Mouse (Mus musculus) natural killer cell, adult 2 months (primary cell): ENCODE measurements around the gene Rbmxl2.

ENCODE experiments used
- DNase-seq, 2 experiments: peaks; one replicate each; pipeline ENCODE4 v3.0.0; 2022; ENCODE audit warnings: low spot score in 2 of 2

Rbmxl2 gene

GRCm38 (mm10) chr7:107209204-107209860, at the start of gene Rbmxl2:
Gene Rbmxl2, plus strand, starts transcription at chr7:107209445.
- no peak for DNase-seq

DNA sequence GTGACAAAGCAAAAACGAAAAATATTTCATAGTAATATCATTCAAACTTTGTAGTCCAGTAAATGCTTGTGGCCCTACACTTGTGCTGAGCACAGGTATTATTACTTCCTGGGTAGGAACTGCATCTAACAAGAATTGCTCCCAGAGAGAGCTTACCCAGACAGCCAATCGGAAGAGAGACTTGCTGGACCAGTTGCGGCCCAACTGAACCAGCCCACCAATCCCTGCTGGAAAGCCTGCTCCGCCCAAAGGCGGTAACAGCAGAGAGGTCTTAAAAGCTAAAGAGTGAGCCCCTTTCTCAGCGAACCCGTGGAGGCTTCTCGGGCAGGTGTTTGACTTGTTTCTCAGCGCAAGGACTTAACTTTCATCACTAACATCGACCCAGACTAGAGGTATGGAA, 42.6 kb upstream of the Rbmxl2 start, which contains the start of gene Nlrp14:
Gene Nlrp14, plus strand, starts transcription at position 301 of the 400 bp plus-strand sequence.
- no peak for DNase-seq

DNA sequence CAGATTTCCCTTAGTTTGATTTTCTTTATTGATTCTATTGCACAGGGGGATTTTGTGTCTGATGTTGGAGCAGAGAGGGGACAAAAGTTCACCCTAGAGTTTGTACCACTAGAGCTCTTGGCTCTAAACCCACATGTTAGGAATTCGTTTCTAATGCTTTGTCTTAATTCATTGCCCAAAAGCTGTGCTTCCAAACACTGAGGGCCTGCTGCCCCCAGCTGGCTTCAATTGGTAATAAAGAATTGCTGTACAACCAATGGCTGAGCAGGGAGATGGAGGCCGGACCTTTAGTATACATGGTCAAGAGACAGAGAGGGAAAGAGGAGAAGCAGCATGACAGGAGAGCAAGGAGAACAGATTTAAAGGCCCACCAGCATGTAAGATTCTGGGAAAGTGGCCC, 28.8 kb upstream of the Rbmxl2 start:
- no peak for DNase-seq

DNA sequence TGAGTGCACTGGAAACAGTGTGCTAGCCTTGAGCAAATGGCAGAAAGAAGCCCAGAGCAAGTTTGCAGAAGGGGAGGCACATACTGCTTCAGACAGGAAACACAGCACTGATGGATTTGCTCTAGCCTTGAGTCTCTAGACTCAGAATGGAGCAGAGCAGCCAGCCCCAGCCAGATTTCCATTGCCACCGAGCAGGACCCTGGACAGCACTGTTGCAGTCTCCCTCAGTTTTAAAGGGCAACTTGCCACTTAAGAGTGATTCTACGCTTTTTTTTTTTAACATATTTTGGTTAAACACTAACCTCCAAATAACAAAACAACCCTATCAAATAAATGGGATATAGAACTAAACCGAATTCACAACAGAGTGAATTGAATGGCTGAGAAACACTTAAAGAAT, 7.4 kb upstream of the Rbmxl2 start:
- DNase-seq = no peak

DNA sequence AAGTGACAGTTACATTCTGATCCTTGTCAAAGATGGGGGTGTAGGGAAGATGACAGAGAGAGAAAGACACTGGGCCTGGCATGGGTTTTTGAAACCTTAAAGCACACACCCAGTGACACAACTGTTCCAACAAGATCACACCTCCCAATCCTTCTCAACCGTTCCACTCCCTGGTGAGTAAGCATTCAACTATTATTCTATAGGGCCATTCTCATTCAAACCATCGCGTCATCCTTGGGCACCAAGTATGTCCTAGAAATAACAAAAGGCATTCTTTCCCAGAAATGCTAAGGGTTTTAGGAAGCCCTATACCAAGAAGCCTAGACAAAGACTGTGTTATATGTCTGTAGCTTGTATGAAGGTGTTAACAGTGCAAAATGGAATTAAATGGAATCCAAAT, 1.4 kb upstream of the Rbmxl2 start:
- DNase-seq = no peak

GRCm38 (mm10) chr7:107210126-107210576, 906 bp downstream of the Rbmxl2 start:
- DNase-seq = no peak

DNA sequence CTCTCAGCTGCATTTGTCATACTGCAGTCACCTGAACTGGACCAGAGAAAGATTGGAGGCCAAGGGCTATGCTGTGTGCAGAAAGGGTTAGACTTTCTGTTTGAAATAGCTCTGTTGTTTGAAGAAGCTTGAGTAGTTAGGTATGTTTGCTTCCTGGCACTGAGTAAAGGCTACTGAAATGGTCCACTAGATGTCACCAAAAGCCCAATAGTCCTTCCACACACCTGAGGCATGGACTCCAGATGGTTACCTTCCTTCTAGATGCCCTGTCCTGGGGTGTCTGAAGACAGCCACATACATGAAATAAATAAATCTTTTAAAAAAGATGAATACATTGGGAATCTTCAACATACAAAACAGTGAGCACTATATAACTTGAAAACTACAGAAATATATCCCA, 6.5 kb downstream of the Rbmxl2 start:
- no peak for DNase-seq

DNA sequence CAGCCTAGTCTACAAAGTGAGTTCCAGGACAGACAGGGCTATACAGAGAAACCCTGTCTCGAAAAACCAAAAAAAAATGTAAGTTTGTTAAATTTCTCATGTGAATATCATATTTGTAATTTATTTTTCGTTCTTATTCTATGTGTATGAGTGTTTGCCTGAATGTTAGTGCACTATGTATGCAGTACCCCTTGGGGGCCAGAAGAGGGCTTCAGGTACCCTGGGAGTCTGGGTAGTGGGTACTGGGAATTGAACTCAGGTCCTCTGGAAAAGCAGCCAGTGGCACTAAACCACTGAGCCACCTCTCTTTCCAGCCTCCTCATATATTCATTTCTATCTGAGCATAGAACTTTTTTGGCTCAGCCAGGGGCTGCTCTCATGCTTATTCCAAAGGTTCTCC, 7.6 kb downstream of the Rbmxl2 start:
- DNase-seq = no peak

GRCm38 (mm10) chr7:107236854-107237253, 27.6 kb downstream of the Rbmxl2 start:
- DNase-seq = no peak

DNA sequence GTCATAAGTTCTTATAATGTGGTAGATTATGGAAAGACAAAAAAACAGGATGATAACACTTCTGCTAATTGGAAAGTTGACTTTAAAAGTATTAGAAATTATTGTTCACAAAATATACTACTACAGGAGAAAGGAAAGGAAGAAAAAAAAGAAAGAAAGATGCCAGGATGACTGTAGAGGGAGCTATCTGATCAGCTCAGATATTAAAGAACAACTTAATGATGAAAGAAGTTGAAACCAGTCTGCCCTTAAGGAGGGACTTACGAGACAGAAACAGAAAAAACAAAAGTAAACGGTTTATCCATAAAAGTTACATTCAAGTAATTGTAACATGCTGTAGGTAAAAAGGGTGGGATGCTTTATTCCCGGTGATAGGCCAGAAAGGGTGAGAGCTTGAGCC, 28.3 kb downstream of the Rbmxl2 start:
- no peak for DNase-seq

- DNase-seq = no peak
Observed at GRCm38 (mm10) chr7:107241371-107241883, 32.2 kb downstream of the Rbmxl2 start.

DNA sequence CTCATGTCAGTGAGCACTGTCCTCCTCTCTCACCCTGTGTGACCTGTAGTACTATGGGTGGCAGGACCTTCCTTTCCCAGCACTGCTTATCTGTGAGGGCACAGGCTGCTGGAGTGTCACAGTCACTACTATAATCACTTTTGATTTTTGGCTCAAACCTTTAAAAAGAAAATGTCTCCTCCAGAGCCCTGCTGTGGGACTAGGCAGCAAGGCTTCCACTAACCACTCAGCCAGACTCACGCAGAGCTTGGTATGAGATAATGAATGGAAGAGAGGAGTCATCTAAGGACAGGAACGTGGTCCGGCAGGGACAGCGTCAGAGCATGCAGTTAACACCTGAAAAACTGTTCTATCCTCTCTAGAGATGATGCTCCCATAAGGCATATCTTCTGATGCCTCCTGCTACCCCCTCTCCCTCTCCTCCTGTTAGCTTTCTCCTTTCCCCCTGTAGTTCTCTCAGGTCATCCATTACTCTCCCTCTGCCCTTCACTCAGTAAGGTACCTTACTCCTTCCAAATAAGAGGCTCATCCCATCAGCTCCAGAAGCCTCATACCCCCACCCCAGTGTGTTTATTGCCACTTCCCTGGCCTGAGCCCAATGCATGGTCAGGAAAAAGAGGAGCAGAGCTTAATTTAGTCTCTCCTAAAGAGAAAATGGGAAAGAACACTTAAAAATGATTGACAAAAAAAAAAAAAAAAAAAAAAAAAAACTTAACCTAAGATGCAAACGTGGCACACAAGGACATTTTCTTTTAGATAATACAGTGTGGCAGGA, 41.2 kb downstream of the Rbmxl2 start:
- DNase-seq = no peak

- DNase-seq = no peak
Observed at GRCm38 (mm10) chr7:107253355-107253754, 44.1 kb downstream of the Rbmxl2 start.

DNA sequence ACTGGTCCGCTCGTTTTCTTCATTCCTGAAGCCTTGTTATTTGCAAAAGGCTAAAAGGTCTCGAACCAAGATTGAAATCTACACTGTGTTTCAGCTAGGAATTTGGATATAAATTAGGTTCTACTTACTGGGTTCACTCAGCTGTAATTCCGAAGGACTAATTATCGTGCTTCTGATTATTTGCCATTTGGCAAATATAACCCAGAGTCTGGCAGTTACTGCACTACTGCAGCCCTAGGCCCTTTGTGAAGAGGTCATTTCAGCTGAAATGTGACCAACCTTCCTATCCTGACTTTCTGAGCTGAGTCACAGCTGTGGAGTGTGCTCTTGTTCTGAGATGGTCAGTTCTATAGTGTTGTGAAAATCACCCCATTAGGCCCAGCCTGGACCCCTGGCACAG, 50.7 kb downstream of the Rbmxl2 start:
- no peak for DNase-seq
